Mouse (Mus musculus) right cerebral cortex, adult 18-20 months (tissue): ENCODE measurements at regions not wholly inside any gene's neighbourhood (a gene's known extent, or its start where the extent isn't known, plus 50 kb on each side); places are given as distances from the start of the nearest gene placed in this dataset.

Experiments used
- DNase-seq: peaks from one replicate; pipeline ENCODE4 v3.0.0; 2022; ENCODE audit warnings: mixed read lengths

DNA sequence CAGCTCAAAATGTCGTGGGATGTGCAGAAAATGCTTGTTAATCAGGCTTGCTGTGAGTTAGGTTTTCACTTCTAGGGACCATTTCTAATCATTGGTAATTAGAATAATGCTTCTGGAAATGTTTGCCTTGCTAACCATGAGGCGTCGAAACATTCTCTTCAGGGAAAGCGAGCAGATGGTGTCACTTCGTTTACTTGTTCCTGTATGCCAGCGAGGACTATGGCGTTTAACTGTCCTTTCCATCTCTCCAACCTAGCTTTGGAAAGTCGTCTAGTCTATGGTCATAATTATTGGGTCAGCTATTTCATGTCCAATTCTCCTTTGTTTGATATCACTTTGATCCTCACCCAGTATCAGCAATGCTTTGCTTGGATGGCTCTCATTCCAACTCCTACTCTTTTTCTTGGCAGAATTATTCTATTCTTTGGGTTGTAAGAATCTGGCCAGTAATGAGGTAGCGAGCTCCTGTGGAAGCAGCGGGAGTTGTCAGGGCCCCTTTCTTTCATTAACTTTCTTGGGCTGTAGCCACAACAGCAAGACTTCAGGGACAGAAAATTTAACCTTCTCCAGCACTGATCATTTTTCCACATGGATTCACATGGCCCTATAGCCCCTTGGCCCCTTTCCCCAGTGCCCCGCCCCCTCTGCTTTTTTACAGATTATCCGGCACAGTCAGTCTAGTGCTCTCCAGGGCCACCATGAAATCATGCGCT lies 374.0 kb upstream of the Plscr5 start:
- DNase-seq, result no peak

DNA sequence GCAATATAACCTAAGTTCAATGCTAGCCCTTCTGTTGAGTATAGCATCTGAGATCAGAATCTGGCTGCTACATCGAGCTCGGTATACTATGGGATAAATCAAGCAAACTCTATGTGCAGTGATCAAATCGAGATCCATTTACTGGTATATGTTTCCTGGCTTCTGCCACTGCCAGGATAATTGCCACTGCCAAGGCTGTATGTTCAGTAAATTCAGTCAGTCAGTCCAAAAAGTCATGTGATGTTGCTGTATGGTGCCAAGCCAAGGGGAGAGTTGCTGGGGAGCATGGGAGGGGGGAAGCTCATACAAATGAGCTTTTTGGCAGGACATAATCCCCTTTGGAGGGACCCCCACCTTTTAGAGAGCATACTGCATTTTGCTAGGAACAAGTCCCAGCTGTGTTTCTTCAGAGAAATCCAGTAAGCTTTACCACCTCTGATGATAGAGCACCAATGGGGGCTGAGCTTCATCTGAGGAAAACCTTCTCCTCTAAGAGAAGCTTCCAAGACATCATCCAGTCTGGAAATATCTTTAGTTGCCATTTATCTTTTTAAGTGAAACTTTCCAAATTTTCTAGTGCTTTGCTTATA lies 389.3 kb upstream of the Plscr5 start:
- no peak for DNase-seq

DNA sequence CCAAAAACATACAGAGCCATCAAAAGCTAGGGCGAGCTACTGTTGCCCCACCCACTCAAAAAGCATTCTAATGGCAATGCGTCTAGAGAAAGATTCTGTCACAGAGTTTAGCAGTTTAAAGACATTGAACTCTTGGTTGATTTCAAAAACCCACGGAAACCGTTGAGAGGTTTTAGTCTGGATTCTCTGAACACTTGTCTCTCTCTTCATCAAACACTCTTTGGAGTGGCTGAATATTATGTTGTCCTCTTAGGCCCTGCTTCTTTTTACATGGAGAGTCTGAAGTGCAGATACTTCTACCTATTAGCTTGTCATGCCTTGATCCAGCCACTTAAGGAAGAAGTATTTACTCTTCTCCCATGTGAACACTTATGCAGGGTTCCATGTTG lies 393.9 kb upstream of the Plscr5 start:
- no peak for DNase-seq

DNA sequence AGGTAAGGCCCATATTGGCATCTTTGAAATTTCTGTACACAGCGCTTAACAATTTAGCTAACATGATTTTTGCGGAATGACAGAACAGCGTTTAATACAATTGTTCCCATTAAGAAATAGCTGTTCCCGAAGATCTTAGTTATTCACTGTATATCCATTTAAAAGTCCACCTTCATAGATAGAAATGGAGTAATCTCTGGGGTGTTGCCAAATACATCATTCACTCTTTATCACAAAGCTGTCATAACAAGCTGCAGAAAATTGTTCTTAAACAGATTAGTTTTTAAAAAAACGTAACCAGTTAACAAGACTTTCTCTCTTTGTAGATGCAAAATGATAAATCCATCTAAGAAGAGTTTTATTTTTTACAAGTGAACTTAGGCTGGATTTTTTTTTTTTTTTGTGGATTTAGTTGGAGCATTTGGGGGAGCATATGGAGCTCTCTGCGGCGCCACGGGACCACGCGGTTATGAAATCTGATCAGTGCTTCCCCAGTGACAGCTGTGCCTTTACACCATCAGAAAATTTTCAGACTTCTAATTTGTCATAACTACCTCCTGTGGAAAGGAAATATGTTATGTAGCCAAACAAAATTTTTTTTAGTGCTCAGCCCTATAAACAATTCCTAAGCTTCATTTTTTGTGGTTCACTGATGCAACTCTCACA lies 394.4 kb upstream of the Plscr5 start:
- DNase-seq, result peak; percentile 20

DNA sequence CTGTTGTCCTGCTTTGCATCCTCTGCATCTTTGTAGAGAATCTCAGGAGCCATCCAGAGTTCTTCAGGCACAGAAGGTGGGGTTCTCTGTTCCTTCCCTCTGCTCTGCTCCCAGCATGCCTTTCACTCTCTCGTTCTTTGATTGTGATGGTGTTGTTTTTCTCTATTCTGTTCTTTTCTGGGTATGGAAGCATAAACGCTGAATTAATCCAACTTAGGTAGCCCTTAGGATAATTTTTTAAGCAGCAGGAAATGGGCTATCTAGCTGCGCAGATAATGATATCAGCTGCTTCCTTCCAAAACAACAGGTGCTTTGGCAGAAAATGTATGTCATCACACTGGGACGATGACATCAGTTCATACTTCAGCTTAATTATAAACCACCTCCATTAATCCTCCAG lies 395.8 kb upstream of the Plscr5 start:
- DNase-seq, result no peak

DNA sequence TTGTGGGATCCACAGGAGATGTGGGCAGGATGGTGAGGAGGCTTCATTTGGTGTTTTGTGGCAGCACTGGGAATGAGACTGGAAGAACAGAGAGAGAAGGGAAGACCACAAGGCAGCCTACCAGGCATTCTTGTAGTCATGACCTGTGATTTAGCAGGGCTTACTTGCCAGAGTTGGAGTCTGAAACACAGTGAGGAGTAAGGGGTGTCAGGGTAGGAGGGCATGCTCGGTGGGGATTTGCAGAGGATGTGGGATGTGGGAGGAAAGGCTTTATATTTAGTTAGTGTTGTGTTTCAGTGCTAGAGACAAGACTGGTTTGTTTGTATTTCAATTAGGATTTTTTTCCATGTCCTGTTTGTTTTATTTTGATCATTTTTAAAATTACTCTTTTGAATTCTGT lies 387.3 kb upstream of the Zic1 start:
- DNase-seq, result no peak

DNA sequence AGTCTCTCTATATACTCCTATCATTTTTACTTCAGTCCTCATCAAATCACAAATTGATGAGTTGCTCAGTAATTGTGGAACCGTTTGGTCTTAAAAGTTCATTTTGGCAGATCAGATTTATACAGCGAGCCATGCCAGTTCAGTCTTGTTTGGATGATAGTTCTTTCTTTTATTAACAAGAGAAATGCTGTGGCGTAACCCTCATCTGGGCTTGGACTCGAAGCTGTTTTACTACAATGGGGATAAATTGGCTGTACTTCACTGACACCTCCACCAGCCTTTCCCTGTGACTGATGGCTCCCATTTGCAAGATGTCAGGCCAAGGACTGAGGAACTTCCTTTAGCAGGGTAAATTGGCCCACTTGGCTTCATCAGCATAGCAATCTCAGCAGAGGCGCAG lies 345.5 kb upstream of the Zic1 start:
- no peak for DNase-seq

DNA sequence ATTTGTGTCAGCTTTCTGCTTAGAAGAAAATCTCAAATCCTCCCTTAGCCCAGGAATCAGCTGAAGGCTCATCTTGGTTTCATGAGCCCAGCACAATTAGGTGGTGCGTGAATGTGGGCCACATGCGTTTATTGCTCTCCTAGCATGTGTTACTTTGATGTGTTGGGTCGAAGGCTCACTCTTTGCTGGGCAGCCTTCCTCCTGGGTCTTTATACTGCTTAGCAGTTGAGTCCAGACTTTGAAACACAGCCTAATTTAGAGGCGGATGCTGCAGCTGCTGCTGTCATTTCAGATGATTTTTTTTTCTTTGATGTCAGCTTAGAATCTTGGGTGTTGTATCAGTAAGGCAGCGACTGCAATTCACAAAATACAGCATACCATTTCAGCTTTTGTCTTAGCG lies 315.2 kb upstream of the Zic1 start:
- DNase-seq, result no peak

DNA sequence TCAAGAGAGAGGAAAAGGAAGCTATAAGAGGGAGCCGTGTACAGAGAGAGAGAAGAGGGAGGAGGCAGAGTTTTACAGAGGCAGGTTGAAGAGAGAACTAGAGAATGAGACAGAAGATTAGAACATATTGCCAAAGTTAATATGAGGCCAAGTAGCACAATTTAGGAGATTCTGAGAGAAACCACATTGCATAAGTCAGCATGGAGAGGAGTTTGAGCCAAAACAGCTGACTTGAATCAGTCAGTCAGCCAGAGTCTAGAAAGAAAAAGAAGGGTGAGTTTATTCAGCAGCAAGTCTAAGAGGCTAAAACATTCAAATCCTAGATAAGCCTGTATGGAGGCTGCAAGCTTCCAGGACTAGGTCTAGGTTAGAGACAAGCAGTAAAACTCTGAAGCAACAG lies 301.1 kb upstream of the Zic1 start:
- no peak for DNase-seq

DNA sequence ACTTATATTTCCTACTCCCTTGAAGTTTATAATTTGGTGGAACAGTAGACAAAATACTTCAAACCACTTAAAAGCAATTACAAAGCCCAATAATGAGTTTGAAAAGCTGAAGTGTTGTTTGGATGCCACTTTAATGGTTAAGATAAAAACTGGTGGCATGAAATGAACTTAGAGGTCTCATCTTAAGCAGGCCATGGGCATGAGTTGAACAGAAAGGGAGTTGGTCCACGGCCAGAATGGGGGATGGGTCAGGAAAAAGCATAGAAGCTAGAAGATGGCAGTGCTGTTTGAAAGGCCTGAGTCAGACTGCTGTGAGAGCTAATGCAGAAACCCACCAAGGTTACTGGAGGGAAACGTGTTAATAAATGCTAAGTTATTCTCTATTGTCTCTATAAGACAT lies 294.5 kb upstream of the Zic1 start:
- DNase-seq, result no peak

DNA sequence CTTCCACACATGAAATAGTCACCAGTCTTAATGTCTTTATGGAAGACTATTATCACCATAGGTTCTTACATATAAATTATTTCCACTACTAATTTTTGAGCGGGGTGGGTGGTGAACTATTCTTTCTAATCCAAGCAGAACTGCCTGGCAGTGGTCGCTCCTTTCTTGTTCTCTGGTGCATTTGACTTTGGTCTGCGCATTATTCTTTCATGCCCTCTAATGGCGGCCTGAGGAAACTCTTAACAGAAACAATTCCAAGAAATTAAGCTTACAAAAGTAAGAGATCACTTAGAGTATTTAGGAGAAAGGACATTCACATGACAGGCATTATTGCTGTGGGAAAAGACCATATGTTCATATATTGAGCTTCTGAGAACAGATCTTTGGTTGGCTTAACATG lies 288.5 kb upstream of the Zic1 start:
- no peak for DNase-seq

DNA sequence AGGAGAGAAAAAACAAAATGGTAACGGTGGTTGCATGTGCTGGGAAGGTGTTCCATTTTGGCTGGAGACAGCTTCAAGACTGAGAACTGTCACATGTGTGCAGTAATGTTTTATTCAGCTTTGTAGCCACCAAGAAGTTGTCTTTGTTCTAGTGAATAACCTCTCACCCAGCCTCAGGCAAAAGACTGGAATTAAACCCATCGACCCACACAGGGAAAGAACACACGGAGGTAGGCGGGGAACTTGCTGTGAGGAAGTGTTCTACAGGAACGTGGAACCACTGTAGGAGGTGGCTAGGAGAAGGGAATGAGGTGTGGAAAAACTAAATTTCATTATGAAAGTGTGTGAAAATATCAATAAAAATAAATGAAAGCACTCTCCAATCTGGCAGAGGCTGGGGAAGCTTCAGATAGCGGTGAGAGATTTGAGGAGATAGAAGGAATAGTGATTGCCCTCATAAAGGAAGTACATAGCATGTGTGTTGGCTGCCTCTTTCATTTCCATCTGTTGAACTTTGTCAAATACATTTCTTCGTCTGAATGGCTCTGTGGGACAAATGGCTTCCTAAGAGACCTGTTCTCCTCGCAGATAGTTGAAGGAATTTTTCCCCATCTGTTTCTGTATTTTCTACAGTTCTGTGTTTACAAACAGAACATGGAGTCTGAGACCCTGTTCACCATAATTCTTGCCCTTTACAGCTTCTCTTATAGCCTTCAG lies 286.9 kb upstream of the Zic1 start:
- DNase-seq, result no peak

DNA sequence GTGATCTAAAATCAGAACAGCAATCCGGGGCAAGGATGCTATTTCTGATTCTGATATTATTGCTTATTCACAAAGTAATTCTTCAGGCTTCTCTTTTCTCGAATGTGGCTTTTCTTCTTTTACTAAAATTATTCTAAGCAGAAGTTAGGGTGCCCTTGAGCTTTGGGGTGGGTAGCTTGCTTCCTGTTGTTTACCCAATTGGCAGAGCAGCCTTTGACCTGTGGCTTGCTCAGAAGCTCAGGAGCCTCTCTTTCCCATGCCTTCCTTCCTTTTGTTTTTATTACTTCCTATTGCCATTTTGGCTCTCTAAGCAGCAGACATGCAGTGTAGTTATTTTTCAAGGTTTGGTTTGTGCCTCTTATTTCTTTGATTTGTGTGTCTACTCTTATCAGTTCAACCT lies 244.8 kb upstream of the Zic1 start:
- no peak for DNase-seq

DNA sequence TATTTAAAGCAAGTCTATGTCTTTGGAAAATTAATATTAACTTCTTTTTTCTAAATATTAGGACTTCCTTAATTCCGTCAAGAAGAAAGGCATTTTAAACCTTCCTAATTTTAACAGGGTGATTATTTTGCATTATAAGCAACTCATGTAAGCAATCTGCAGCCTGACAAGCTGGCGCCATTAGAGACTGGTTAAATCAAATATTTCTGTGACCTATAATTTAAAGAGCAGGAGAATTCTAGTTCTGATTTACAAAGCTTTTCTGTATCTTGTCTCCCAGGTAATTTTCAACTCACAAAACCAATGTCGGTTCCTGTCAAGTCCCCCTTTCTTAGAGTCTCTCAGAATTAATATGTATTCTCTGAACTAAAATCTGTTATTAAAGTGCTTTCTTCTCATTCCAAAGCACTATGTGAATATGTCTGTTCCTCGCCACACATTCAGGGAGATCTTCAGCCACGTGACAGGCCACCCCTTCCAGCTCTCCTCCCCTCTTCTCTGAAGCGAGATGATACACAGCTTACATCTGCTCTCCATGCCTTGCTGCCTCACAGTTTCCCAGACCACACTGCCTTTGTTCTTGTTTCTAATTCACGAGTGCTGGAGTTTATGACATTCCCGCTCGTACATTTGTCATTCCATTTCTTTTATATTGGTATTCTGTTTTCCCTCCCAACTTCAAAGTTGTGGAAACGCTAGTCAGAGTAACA lies 244.0 kb upstream of the Zic1 start:
- DNase-seq, result no peak

DNA sequence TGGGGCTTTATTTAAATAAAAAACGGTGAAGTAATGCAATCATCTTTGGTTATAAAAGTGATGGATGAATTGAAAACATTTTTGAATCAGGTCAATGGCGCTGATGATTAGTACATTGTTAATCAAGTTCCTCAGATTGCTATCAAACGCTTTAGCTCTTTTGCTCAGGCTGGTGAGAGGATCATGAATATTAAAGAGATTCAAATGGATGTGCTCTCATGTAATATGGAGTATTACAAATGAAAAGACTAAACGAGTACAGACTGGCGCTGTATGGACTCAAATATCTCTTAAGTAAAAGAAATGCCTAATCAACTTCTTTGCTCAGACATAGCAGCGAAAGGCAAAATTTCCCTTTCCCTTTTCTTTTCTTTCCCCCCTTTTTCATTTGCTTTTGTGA lies 236.1 kb upstream of the Zic1 start:
- DNase-seq, result no peak

DNA sequence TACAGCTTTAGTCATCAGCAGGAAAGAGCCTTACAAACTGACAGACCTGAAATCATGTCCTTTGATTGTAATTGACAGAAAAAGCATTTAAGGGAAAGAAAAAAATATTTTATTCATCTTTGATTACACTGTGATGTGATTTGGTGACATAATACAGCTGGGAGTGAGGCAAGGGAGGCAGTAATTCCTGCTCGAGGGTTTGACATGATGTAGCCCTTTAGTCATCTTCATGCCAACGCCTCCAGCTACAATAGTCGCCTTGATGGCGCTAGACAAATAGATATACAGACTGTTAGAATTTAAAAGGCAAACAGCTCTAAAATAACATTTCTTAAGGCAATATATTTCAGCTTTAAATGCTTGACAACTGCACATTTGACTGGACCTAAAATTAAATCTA lies 226.3 kb upstream of the Zic1 start:
- no peak for DNase-seq

DNA sequence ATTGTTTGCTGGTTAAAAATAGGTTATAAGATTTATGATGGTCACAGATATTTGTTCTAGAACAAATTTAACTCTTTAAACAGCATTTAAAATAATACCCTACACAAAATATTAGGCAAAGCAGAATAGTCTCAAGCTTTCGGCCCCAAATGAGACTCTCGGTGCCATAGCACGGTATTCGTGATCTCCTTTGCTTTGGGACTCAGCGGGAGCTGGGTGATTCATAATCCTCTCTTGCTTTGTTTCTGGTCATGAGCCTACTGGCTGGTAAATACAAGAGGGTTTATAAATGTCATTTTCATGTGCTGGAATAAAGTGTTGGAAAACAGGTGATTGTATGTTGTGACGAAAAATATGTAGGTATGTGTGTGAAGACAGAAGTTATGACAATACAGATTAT lies 223.1 kb upstream of the Zic1 start:
- no peak for DNase-seq

DNA sequence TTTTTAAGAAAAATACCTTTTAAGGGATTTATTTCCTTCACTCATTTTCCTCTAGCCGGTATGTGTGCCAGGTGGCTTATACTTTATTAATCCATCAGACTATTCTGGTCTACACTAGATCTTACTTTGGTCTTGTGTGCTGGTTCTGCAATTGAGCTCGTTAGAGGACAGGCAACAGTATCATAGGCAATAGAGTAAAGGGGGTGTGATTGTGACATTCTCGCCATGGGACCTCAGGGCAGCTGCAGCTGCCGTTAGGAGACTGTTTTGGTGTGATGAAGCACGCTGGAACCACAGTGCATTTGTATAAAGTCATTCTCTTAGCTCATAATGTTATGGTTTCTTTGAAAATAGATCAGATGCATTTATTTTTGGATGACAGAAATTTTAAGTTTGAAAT lies 222.3 kb upstream of the Zic1 start:
- DNase-seq, result no peak

DNA sequence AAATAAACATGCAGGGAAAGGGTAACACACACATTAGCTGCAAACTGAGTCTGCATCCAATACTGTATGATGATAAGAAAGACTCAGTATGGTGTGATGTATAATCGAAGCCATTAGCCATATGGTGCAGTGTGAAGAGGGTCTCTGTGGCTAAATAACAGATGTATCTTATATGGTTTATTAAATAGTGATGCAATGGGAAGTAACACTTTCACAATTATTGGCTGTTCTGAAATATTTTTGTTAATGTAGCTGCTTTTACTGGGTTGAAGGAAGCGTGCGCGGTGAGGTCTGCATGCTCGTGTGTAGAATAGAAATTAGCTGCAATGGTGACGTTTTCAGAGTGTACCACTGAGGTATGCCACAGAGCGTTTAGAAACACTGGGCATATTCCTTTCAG lies 221.7 kb upstream of the Zic1 start:
- no peak for DNase-seq

DNA sequence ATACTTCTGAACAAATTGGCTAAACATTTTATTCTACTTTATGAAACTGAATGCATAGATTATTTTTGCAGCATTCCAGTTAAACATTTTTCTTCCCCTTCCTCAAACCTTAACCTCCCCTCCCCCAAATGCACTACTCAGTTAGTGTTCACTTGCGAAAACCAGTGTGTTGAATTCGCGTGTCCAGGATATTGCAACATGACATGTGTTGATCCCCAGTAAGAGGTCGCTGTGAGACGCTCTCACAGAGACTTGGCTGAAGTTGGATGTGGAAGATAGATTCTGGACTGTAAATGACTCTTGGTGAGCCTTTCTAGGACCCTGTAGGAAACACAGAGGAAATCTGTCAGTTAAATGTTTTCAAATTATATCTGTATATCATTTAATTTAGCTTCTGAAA lies 221.0 kb upstream of the Zic1 start:
- DNase-seq, result no peak

DNA sequence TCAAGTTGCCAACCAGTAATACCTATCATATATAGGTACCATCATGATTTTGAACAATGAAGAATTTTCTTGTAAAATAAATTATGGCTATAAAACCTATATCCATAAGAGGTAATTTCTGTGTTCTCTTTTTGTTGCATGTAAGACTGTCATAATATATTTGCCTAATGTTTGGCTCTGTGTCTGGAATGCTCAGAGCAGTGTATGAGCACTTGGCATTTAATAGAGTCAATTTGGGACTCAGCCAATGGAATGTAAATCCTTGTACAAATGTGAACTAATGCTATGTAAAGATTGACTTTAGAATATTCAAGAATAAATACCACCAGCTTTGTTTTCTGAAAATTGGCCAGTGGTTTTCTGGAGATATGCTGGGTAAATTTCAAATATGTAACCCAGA lies 208.5 kb upstream of the Zic1 start:
- no peak for DNase-seq

DNA sequence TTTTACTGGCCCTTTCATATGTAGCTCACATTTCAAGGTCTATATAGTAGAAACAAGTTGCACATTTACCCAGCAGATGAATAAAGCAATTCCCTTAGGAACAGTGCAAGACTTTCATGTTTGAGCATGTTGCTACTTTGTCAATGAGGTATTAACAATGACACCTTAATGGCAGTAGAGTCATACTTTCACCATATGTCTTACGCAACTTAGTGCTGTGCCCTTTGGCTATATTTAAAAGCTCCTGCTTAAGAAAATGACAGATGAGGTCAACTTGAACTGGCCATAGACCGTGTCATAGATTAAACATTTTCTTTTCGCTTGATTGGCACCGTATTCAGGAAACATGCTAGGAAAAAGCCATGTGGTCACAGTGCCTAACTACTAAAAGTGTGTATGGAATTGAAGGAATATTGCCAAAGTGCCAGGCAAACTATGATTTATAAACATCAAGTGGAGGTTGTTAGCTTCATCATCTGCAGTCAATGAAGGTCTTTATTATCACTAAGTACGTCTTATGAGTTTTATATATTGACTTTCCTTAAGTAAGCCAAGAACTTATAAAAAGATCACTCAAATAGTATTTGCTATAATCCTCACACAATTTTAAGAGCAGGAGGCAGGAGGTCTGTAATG lies 200.5 kb upstream of the Zic1 start:
- no peak for DNase-seq

DNA sequence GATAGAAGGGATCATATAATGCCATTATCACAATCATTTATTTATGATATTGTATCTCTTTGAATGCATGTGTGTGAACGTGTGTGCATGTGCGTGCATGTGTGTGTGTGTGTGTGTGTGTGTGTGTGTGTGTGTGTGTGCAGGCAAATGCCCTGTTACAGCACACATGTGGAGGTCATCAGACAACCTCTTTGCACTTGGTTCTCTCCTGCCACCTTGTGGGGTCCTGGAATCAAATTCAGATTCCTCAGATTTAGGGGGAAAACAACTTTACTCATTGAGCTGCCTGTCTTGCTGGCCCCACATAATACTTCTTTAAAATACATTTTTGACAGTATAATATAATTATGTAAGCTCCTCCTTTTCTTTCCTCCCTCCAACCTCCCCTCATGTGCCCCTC lies 195.7 kb upstream of the Zic1 start:
- DNase-seq, result no peak
